Mouse (Mus musculus): Measurements from ENCODE around the gene Gm17949. TPM values are rescaled to one million over a fixed set of nuclear protein-coding genes. Genes with fewer than 3 reads are reported as not detected.

Gm17949 gene
- 0.38 and 0.56 TPM in 2 replicates for polyA plus RNA-seq (2015; fragmentation: Nextera tagmentation; extraction: Ambion mirVana)

- WGBS, result under 1% methylated on average over 51 of the region's 51 CpGs
- no peaks in the 10 kb centered on the region for H3K27me3 ChIP-seq
- ATAC-seq (ENCODE audit: low FRiP score), result peak; percentile 92
- H3K9ac ChIP-seq, result peak within 1 kb of the TSS; percentile 85
- H3K4me3 ChIP-seq, result peak within 1 kb of the TSS; percentile 79
- H3K36me3 ChIP-seq, result peaks cover 30% of the 10 kb centered on the region
- H3K4me1 ChIP-seq (replicated peaks), result peaks cover 25% of the 10 kb centered on the region
- H3K9me3 ChIP-seq, result no peaks in the 10 kb centered on the region
- peak within 1 kb of the TSS; percentile 96 for H3K27ac ChIP-seq
- peak within 1 kb of the TSS; percentile 78 for H3K4me2 ChIP-seq
Observed at GRCm38 (mm10) chr17:57011236-57012141, at the start of gene Gm17949, which contains the start of gene Gtf2f1. Gene Gm17949 (plus strand): TSS chr17:57011469. Gene Gtf2f1 (minus strand): TSS chr17:57011288.

DNA sequence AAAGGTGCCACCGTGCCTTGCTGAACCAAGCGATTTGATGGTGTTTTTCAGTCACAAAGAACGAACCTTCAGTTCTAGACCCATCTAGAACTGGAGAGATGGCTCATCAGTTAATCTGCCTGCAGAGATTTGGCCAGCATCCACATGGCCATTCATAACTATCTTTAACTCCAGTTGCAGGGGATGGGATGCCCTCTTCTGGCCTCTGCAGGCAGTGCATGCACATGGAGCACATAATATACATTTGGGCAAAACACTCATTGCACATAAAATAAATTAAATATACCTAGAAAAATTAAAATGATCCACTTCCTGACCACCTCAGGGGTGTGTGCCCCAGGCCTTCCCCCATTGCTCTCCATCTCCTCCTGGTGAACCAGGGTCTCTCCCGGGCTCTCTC lies 49.4 kb upstream of the Gm17949 start:
- 95% methylated on average over 4 of the region's 4 CpGs for WGBS
- H3K36me3 ChIP-seq, result no peaks in the 10 kb centered on the region
- no peak overlapping the region for H3K4me2 ChIP-seq
- H3K9me3 ChIP-seq, result no peaks in the 10 kb centered on the region
- no peak overlapping the region for H3K4me3 ChIP-seq
- no peaks in the 10 kb centered on the region for H3K27me3 ChIP-seq
- H3K27ac ChIP-seq, result no peak overlapping the region
- no peak overlapping the region for H3K9ac ChIP-seq
- H3K4me1 ChIP-seq (replicated peaks), result no peaks in the 10 kb centered on the region
- no peak for ATAC-seq (ENCODE audit: low FRiP score)

GRCm38 (mm10) chr17:56962642-56963405 lies 48.4 kb upstream of the Gm17949 start:
- H3K4me2 ChIP-seq, result no peak overlapping the region
- H3K4me1 ChIP-seq (replicated peaks), result no peaks in the 10 kb centered on the region
- ATAC-seq (ENCODE audit: low FRiP score), result no peak
- H3K9me3 ChIP-seq, result no peaks in the 10 kb centered on the region
- no peak overlapping the region for H3K27ac ChIP-seq
- no peaks in the 10 kb centered on the region for H3K27me3 ChIP-seq
- no peaks in the 10 kb centered on the region for H3K36me3 ChIP-seq
- H3K9ac ChIP-seq, result no peak overlapping the region
- 86% methylated on average over 5 of the region's 5 CpGs for whole genome bisulfite sequencing
- H3K4me3 ChIP-seq, result no peak overlapping the region

DNA sequence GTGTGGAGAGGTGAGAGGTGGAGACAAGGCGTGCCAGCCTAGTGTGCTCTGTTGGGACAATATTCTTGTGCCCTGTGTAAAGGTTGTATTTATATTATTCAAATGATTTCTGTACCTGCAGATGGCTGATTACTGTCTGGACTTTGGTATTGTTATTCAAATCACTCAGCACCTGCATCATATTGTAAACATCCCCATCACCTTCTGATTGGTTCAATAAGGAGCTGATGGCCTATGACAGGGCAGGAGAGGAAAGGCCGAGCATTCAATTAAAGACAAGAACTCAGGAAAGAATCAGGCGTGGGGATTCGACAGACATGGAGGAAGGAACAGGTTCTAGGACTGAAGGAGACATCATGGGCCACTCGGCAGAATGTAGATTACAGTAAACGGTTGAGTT lies 47.6 kb upstream of the Gm17949 start:
- no peak for ATAC-seq (ENCODE audit: low FRiP score)
- H3K4me2 ChIP-seq, result no peak overlapping the region
- no peaks in the 10 kb centered on the region for H3K4me1 ChIP-seq (replicated peaks)
- 83% methylated on average over 6 of the region's 6 CpGs for WGBS
- no peak overlapping the region for H3K4me3 ChIP-seq
- H3K9me3 ChIP-seq, result no peaks in the 10 kb centered on the region
- H3K27me3 ChIP-seq, result no peaks in the 10 kb centered on the region
- no peak overlapping the region for H3K27ac ChIP-seq
- no peak overlapping the region for H3K9ac ChIP-seq
- H3K36me3 ChIP-seq, result no peaks in the 10 kb centered on the region

DNA sequence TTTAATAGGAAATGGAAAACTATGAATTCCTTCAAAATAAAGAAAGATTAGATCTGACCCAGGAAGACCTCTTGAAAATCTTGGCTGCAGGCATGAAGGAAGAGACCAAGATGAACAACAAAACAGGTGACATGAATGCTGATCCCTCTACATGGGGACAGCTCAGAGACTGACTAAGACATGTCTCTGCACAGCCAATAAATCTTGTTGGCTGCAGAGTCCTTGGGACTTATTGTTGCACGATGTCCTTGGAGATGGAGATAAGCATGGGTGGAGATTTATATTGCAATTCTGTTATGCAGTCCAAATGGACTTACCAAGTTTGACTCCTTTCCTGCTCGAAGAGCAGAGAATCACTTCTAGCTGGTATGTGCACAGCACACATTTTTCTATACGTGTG lies 41.9 kb upstream of the Gm17949 start:
- ATAC-seq (ENCODE audit: low FRiP score), result no peak
- H3K4me1 ChIP-seq (replicated peaks), result no peaks in the 10 kb centered on the region
- no peaks in the 10 kb centered on the region for H3K27me3 ChIP-seq
- H3K27ac ChIP-seq, result no peak overlapping the region
- no peak overlapping the region for H3K4me2 ChIP-seq
- no peak overlapping the region for H3K9ac ChIP-seq
- no peak overlapping the region for H3K4me3 ChIP-seq
- 74% methylated on average over 3 of the region's 3 CpGs for WGBS
- no peaks in the 10 kb centered on the region for H3K9me3 ChIP-seq
- no peaks in the 10 kb centered on the region for H3K36me3 ChIP-seq

DNA sequence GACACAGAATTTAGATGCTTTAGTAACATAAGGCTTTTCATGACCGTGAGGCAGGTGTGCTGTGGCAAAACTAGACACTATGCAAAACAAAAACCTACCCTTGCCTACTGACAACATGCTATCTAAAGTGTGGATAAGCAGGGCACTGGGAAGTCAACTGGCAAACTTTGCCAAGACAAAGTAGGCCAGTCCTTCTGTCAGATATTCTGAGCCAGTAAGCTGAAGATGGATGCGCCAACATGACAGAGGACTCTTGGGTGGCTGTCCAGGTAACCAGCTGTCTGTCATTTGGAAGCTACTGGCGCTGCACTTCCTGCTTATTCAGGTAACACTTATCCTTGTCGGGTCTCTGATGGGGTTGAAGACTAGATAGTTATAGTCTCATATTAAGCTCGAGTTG lies 41.2 kb upstream of the Gm17949 start:
- no peak overlapping the region for H3K27ac ChIP-seq
- no peaks in the 10 kb centered on the region for H3K4me1 ChIP-seq (replicated peaks)
- no peaks in the 10 kb centered on the region for H3K36me3 ChIP-seq
- no peak overlapping the region for H3K4me3 ChIP-seq
- no peak overlapping the region for H3K9ac ChIP-seq
- 69% methylated on average over 5 of the region's 5 CpGs for WGBS
- H3K9me3 ChIP-seq, result no peaks in the 10 kb centered on the region
- no peaks in the 10 kb centered on the region for H3K27me3 ChIP-seq
- H3K4me2 ChIP-seq, result no peak overlapping the region
- no peak for ATAC-seq (ENCODE audit: low FRiP score)

DNA sequence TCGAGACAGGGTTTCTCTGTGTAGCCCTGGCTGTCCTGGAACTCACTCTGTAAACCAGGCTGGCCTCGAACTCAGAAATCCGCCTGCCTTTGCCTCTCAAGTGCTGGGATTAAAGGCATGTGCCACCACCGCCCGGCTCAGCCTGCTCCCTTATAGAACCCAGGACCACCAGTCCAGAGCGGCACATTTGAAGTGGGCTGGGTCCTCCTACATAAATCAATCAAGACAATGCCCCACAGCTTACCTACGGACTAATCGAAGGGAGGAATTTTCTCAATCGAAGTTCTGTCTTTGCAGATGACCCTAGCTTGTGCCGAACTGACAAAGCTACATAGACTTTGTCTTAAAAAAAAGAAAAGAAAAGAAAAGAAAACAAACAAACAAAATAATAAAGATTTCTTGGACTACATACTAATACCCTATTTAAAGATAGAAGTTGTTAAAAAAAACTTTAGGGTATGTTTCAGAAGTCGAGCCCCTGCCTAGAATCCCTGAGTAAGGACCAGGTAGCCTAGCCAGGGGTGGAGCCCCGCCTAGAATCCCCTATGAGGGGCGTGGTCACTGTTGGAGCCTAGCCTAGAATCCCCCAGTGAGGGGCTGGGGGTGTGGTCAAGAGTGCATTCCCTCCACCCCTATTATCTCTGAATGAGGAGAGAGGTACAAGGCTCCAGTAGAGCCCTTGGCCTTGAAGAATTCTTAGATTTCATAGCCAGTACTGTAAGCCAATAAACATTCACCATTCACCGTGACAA lies 37.1 kb upstream of the Gm17949 start:
- no peak for ATAC-seq (ENCODE audit: low FRiP score)
- Histone ChIP-seq H3K4me2 (no peak overlapping the region), H3K9me3 (no peaks in the 10 kb centered on the region), H3K27me3 (no peaks in the 10 kb centered on the region), H3K27ac (no peak overlapping the region), H3K9ac (no peak overlapping the region), H3K4me3 (no peak overlapping the region), H3K36me3 (no peaks in the 10 kb centered on the region), H3K4me1 (replicated peaks) (no peaks in the 10 kb centered on the region)
- WGBS, result 66% methylated on average over 13 of the region's 14 CpGs

DNA sequence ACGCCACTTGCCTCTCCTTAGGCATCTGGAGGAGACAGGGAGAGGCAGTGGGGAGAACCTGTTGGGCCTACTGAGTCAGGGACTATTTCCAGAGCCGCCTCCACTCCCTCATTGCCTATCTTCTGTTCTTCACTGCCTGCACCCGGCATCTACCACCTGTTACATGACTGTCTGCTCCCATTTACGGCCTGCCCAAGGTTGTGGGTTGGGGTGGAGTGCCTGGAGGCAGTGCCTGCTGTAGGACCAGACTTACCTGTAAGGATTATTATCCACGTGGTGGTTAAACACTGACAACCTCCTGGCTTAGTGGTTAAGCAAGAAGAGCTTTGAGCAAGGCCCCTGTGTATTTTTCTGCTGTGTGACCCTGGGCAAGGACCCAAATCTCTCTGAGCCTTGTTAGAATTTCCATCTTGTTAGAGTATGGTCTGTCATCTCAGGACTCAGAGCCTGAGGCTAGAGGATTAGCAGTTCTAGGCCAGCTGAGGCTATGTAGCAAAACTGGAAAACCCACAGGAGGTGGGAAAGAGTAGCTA lies 36.5 kb upstream of the Gm17949 start:
- Histone ChIP-seq H3K4me3 (no peak overlapping the region), H3K27ac (no peak overlapping the region), H3K4me1 (replicated peaks) (no peaks in the 10 kb centered on the region), H3K9me3 (no peaks in the 10 kb centered on the region), H3K9ac (no peak overlapping the region), H3K36me3 (no peaks in the 10 kb centered on the region), H3K27me3 (no peaks in the 10 kb centered on the region), H3K4me2 (no peak overlapping the region)
- WGBS, result 82% methylated on average over 5 of the region's 5 CpGs
- no peak for ATAC-seq (ENCODE audit: low FRiP score)

DNA sequence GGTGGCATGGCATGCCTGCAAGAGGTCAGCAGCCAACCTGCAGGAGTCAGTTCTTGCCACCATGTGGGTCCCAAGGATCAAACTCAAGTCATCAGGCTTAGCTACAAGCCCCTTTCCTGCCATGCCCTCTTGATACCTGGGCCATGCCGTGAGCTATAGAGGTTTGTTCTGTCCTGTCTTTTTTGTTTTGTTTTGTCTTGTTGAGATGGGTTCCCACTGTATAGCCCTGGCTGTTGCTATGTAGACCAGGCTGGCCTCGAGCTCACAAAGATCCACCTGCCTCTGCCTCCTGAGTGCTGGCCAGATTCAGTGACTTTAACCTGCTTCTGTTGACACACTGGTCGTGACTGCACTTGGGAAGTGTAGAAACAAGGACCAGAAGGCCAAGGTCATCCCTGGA lies 35.9 kb upstream of the Gm17949 start:
- Histone ChIP-seq H3K9me3 (no peaks in the 10 kb centered on the region), H3K4me1 (replicated peaks) (no peaks in the 10 kb centered on the region), H3K27me3 (no peaks in the 10 kb centered on the region), H3K36me3 (no peaks in the 10 kb centered on the region), H3K4me3 (no peak overlapping the region), H3K9ac (no peak overlapping the region), H3K27ac (no peak overlapping the region), H3K4me2 (no peak overlapping the region)
- WGBS, result 84% methylated on average over 3 of the region's 3 CpGs
- no peak for ATAC-seq (ENCODE audit: low FRiP score)

DNA sequence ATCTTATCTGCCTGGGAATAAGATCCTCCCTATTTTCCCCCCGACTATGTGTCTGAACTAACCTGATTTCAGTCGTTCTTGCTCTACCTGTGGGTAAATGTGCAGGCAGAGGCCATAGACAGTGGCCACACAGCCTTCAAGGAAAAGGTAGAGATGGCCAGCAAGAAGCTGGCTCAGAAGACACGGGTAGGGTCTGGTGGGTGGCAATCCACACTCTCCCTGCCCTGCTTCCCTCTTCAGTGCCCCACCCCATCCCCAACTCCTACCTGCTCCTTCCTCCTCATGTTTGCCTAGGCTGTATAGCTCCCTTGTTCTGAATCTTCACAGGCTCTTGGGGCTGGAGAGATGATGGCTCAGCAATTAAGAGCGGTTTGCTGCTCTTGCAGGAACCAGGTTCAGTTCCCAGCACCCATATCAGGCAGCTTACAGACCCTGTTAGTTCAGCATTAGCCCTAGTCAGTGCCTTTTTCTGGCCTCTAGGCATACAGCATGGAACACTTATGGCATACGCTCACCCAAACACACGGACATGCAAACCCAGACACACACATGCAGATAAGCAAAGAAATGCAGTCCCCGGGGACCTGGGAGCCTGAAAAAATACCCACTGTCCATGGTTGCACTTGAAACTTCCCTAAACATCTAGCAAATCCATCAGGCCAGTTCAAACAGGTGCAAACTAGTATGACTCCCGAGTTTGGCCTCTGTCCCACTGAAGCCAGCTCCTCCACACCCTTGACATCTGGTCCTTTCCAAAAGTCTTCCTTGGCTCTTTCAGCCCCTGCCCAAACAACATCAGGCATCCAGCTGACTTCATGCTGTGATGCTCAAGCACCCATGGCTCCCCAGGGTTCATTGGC lies 34.5 kb upstream of the Gm17949 start:
- Histone ChIP-seq H3K27me3 (no peaks in the 10 kb centered on the region), H3K9ac (no peak overlapping the region), H3K4me2 (no peak overlapping the region), H3K9me3 (no peaks in the 10 kb centered on the region), H3K27ac (no peak overlapping the region), H3K36me3 (no peaks in the 10 kb centered on the region), H3K4me3 (no peak overlapping the region), H3K4me1 (replicated peaks) (no peaks in the 10 kb centered on the region)
- whole genome bisulfite sequencing, result 78% methylated on average over 8 of the region's 8 CpGs
- no peak for ATAC-seq (ENCODE audit: low FRiP score)

DNA sequence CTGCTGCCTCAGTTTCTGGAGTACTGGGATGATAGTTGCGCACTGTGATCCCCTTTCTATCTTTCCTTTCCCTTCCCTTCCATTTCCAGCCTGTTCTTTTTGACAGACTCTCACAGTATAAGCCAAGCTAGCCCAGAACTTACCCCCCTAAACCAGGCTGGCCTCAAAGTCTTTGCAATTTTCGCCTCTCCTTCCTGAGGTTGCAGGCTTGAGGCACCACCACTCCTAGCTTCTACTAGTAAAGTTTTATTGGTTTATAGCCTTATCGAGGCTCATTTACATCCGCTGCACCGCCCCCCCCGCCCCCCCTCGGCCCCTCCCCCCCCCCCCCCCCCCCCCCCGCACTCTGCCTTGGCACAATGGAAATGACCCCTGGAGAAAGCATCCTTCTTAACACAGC lies 31.7 kb upstream of the Gm17949 start:
- Histone ChIP-seq H3K4me1 (replicated peaks) (no peaks in the 10 kb centered on the region), H3K9me3 (no peaks in the 10 kb centered on the region), H3K27me3 (no peaks in the 10 kb centered on the region), H3K27ac (no peak overlapping the region), H3K36me3 (no peaks in the 10 kb centered on the region), H3K9ac (no peak overlapping the region), H3K4me3 (no peak overlapping the region), H3K4me2 (no peak overlapping the region)
- no peak for ATAC-seq (ENCODE audit: low FRiP score)
- 34% methylated on average over 7 of the region's 8 CpGs for WGBS

Measured in hindbrain, embryonic 13.5 days (tissue).